In genomic region chr4:121214793-121215304, GRCm38 (mm10) we compare ENCODE assay signal across 1 mouse cellular context.
TF ChIP-seq lines count a peak whose summit lies in the region.

Gene Rlf, minus strand, starts transcription at chr4:121215084.

TF ChIP-seq in MEL, 35 proteins besides CTCF, POLR2A, EP300 and RAD21 (continued from another document):
- no peak for TF ChIP-seq TAL1 (IDR thresholded peaks at IDR 0.05; ENCODE audit: low read length)
- no peak for TF ChIP-seq GATA1 (IDR thresholded peaks at IDR 0.05; ENCODE audit: low read depth, low read length)
- peak; percentile 42; the same call in 1 of the 2 replicates for TF ChIP-seq BHLHE40 (IDR thresholded peaks at IDR 0.05; ENCODE audit: borderline replicate concordance, low read depth, low read length)
- peak; percentile 96 for TF ChIP-seq SIN3A (IDR thresholded peaks at IDR 0.05; ENCODE audit: low read length)
- peak; percentile 94 for TF ChIP-seq MXI1 (IDR thresholded peaks at IDR 0.05; ENCODE audit: low read depth, low read length)
